Mouse (Mus musculus): ENCODE measurements around the gene Sema6d. TPM values are rescaled to one million over a fixed set of nuclear protein-coding genes. Genes with fewer than 3 reads are reported as not detected.

Sema6d gene
- total RNA-seq, 1 experiment from 2014 or later, result not detected

DNA sequence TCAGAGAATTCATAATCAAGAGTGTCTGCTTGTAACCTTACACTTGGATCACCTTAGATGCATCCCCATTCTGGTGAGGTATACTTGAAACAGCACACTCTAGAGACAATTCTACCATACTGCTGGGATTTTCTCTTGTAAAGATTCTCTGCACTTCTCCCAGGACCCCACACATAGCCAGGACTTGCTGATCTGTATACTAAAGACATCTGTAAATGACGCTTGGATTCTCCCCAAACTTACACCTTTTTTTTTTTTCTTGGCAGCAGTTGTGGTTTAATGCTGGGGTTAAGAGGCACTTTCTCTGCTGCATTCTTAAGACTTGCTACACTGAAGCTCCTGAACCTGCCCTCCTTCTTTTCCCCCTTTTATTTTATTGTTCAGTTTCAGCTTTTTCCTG is 68.4 kb downstream of the Sema6d start:
- ATAC-seq (replicated peaks; ENCODE audit: insufficient number of reproducible peaks, low FRiP score, low TSS enrichment, poor library complexity, severe bottlenecking), result no peak

DNA sequence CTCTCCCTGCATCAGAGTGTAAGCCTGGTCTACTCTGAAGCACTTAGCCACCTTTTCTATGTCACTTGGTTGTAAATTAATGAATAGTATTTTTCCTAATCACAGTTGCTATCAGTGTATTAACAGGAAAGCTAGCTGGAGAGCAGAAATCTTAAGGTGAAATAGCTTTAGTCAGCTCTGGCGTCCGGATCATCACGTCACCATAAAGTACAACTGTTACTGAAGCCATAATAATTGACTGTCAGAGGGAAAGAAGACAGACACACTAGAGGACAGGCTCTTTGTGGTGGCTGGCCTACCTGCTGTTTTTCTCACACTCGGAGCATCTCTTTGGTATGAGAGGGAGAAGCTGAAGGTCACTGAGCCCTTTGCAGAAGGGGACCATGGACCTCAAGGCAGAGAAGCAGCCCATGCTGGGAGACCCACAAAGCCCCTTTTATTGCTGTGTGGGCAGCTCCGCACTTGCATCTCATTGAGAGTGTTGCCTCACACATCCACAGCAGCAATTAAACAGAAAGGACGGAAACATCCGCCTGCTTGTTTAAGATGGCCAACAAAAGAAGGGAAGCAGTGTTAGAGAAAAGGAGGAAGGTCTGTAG is 72.3 kb downstream of the Sema6d start:
- ATAC-seq (replicated peaks; ENCODE audit: insufficient number of reproducible peaks, low FRiP score, low TSS enrichment, poor library complexity, severe bottlenecking), result no peak

DNA sequence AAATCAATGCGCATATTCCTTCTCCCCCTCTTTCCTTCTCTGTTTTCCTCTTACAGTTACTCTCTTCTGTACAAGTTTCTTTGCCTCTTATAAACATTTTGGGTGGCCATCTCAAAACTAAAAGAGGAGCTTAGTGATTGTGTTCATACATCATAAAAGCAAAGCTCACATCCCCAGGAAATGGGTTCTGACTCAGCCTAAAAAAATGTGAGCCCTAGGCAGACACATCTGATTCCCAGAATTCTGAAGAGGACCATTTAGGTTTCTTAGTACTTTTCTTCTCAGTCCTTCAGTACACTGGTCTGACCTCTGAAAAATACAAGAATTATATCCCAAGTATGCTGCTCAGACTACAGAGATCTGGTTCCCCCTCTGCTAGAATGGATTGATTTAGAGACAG is 78.6 kb downstream of the Sema6d start:
- no peak for ATAC-seq (replicated peaks; ENCODE audit: insufficient number of reproducible peaks, low FRiP score, low TSS enrichment, poor library complexity, severe bottlenecking)

GRCm38 (mm10) chr2:124171718-124172117 is 81.9 kb downstream of the Sema6d start:
- ATAC-seq (replicated peaks; ENCODE audit: insufficient number of reproducible peaks, low FRiP score, low TSS enrichment, poor library complexity, severe bottlenecking), result no peak

- no peak for ATAC-seq (replicated peaks; ENCODE audit: insufficient number of reproducible peaks, low FRiP score, low TSS enrichment, poor library complexity, severe bottlenecking)
These were observed 86.5 kb downstream of the Sema6d start for GRCm38 (mm10) chr2:124176265-124176664.

- no peak for ATAC-seq (replicated peaks; ENCODE audit: insufficient number of reproducible peaks, low FRiP score, low TSS enrichment, poor library complexity, severe bottlenecking)
These were observed 87.0 kb downstream of the Sema6d start for GRCm38 (mm10) chr2:124176711-124177169.

GRCm38 (mm10) chr2:124189271-124189670 is 99.5 kb downstream of the Sema6d start:
- no peak for ATAC-seq (replicated peaks; ENCODE audit: insufficient number of reproducible peaks, low FRiP score, low TSS enrichment, poor library complexity, severe bottlenecking)

GRCm38 (mm10) chr2:124194041-124194440 is 104.3 kb downstream of the Sema6d start:
- ATAC-seq (replicated peaks; ENCODE audit: insufficient number of reproducible peaks, low FRiP score, low TSS enrichment, poor library complexity, severe bottlenecking), result no peak

- no peak for ATAC-seq (replicated peaks; ENCODE audit: insufficient number of reproducible peaks, low FRiP score, low TSS enrichment, poor library complexity, severe bottlenecking)
These were observed 111.7 kb downstream of the Sema6d start for GRCm38 (mm10) chr2:124201493-124201892.

DNA sequence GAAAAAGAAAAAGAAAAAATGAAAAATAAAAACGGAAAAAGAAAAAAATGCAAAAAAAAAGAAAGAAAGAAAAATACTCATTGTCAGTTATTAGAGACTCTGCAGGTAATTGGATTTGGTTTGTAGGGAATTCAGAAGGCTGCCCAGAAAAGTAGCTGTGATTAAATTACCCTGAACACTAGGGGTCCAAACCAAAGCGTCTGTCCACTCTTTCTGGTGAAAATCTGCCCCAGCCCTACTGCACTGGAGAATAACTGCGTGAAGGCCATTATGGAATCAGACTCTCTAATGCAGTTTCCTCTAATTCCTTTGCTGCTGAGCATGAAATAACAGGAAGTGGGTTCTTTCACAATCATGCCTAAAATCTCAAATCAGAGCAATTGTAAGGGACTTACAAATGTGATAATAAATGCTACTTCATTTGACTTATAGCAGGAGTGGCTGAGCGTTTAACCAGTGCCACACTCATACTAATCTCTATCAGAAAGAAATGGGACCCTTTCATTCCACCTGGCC is 112.8 kb downstream of the Sema6d start:
- no peak for ATAC-seq (replicated peaks; ENCODE audit: insufficient number of reproducible peaks, low FRiP score, low TSS enrichment, poor library complexity, severe bottlenecking)

DNA sequence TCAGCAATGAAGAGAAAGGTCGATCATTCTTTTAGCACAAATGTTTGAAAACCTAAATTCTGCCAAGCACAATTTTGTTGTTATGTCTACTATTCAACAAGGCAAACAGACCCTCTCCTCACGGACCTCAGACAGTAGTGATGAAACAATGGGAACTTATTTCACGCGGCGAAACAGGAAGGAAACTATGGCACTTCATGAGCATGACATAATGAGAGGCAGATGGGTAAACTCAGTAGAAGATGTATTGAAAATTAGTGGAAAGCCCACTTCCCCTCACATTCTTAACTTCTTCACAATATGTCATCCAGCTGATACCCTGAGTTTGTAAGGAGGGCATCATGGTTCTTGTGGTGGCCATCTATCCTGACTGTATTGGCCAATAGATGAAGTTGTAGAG is 116.0 kb downstream of the Sema6d start:
- no peak for ATAC-seq (replicated peaks; ENCODE audit: insufficient number of reproducible peaks, low FRiP score, low TSS enrichment, poor library complexity, severe bottlenecking)

DNA sequence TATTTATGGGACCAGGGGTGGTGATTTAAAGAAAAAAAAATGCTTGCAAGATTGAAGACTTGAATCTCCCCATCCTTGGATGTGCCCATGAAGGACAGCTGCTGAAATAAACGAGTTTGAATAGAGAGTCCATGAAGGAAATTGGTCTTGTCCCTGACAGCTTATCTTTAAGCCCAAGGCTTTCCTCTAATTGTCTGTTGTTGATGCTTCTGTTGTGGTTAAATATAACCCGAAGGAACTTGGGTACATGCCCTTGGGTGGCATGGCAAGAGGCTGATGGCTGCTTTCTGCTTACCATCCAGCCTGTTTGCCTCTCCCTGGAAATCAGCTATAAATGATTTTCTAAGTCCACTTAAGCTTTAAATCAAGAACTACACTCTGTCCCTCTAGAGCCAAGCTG is 118.5 kb downstream of the Sema6d start:
- ATAC-seq (replicated peaks; ENCODE audit: insufficient number of reproducible peaks, low FRiP score, low TSS enrichment, poor library complexity, severe bottlenecking), result no peak

DNA sequence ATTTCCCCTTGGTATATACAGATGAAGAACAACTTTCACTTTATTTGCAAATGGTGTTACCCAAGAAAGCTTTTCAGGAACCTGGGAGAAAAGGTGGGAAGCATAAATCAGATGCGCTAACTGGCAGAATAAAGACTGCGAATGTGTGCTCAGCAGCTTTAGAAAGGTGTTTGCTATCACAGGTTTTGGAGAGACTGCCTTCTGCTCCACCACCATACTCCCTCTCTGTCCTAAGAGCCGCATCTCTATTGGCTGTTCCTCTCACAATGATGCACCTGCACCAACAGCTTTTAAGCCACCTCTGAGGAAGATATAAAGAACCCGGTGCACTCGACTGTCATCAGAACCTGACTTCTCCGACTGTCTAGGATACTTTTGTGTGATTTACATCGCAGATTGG is 133.8 kb downstream of the Sema6d start:
- no peak for ATAC-seq (replicated peaks; ENCODE audit: insufficient number of reproducible peaks, low FRiP score, low TSS enrichment, poor library complexity, severe bottlenecking)

DNA sequence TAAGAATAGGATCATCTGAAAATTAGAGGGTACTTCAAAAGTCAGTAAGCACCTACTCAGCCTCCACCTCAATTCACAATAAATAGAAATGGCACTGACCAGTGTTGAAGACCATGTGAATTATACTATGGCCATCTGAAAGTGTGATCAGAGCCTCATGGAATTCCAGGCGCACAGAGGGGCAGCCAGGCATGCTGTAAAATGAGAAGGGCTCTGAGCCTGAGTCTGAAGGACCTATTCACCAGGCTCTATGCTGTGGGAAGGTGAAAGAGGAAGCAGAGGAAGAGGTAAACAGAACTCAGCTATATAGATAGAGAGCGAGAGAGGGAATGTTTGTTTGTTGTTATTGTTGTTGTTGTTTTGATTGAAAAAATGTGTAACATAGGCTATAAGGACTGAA is 134.6 kb downstream of the Sema6d start:
- ATAC-seq (replicated peaks; ENCODE audit: insufficient number of reproducible peaks, low FRiP score, low TSS enrichment, poor library complexity, severe bottlenecking), result no peak

- ATAC-seq (replicated peaks; ENCODE audit: insufficient number of reproducible peaks, low FRiP score, low TSS enrichment, poor library complexity, severe bottlenecking), result no peak
These were observed 145.0 kb downstream of the Sema6d start for GRCm38 (mm10) chr2:124234636-124235221.

- no peak for ATAC-seq (replicated peaks; ENCODE audit: insufficient number of reproducible peaks, low FRiP score, low TSS enrichment, poor library complexity, severe bottlenecking)
These were observed 145.7 kb downstream of the Sema6d start for GRCm38 (mm10) chr2:124235237-124236055.

GRCm38 (mm10) chr2:124236831-124237230 is 147.1 kb downstream of the Sema6d start:
- no peak for ATAC-seq (replicated peaks; ENCODE audit: insufficient number of reproducible peaks, low FRiP score, low TSS enrichment, poor library complexity, severe bottlenecking)

- no peak for ATAC-seq (replicated peaks; ENCODE audit: insufficient number of reproducible peaks, low FRiP score, low TSS enrichment, poor library complexity, severe bottlenecking)
These were observed 153.8 kb downstream of the Sema6d start for GRCm38 (mm10) chr2:124243608-124244007.

DNA sequence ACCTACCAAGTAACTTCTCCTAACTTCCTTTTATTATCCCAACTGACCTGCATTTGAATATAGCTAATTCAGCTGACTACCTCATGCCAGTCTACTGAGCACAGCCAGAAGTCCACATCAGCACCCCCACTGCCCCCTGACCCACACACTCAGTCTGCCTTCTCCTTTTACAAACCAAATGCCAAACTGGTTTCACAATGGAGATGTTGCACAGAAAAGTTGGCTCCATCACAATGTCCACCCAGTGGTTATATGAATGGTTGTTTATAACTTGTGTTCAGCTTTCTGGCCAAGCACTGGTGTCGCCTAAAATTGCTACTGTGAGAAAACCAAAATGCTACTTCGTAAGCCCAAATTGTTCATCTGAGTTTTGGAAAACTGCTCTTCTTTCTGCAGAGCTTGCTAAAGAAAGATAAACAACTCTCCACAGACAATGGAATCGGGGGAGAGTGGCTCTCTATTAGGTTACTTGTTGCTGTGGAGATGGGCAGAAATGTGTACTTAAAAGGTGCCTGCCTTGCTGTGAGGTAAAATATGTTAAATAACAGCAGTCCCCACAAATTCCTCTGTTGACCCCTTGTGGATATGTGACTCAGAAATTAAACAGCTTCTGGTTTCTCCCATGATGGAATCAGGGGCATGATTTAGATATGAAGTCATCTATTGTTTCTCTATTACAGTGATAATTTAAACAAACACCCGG is 154.9 kb downstream of the Sema6d start:
- ATAC-seq (replicated peaks; ENCODE audit: insufficient number of reproducible peaks, low FRiP score, low TSS enrichment, poor library complexity, severe bottlenecking), result no peak

Data from monocyte, adult 5-6 weeks (primary cell).